Mouse (Mus musculus): ENCODE measurements at regions not wholly inside any gene's neighbourhood (a gene's known extent, or its start where the extent isn't known, plus 50 kb on each side); places are given as distances from the start of the nearest gene placed in this dataset.

- H3K9ac ChIP-seq (replicated peaks; ENCODE audit: low read length) = no peak overlapping the region
- WGBS = 30% methylated on average over 8 of the region's 8 CpGs
- H3K4me3 ChIP-seq (ENCODE audit: low read length) = no peak overlapping the region
- DNase-seq (ENCODE audit: low spot score) (peak; percentile 36), ATAC-seq (no peak)
- H3K36me3 ChIP-seq (ENCODE audit: insufficient read depth, low read length) = no peaks in the 10 kb centered on the region
- H3K4me2 ChIP-seq (ENCODE audit: low read depth, low read length) = no peak overlapping the region
- H3K27me3 ChIP-seq (ENCODE audit: insufficient read depth, low read length) = no peaks in the 10 kb centered on the region; the same call in 1 of the 2 replicates
- peak overlapping the region; percentile 38; the same call in 1 of the 2 replicates for H3K27ac ChIP-seq
- peaks cover 12% of the 10 kb centered on the region; the same call in 1 of the 2 replicates for H3K4me1 ChIP-seq (ENCODE audit: insufficient read depth, low read length)
- no peak for TF ChIP-seq CTCF (IDR thresholded peaks at IDR 0.05; ENCODE audit: low read depth)
- H3K9me3 ChIP-seq (ENCODE audit: low read length) = no peaks in the 10 kb centered on the region
These were observed 107.7 kb downstream of the Far1 start for GRCm38 (mm10) chr7:113621316-113621715.

GRCm38 (mm10) chr7:113621898-113622510 lies 108.4 kb downstream of the Far1 start:
- ATAC-seq (peak; percentile 72; the same call in 1 of the 2 replicates), DNase-seq (ENCODE audit: low spot score) (peak; percentile 55)
- H3K9ac ChIP-seq (replicated peaks; ENCODE audit: low read length) = no peak overlapping the region
- TF ChIP-seq CTCF (IDR thresholded peaks at IDR 0.05; ENCODE audit: low read depth) = no peak
- H3K27me3 ChIP-seq (ENCODE audit: insufficient read depth, low read length) = no peaks in the 10 kb centered on the region; the same call in 1 of the 2 replicates
- no peaks in the 10 kb centered on the region for H3K36me3 ChIP-seq (ENCODE audit: insufficient read depth, low read length)
- H3K27ac ChIP-seq = peak overlapping the region; percentile 38; the same call in 1 of the 2 replicates
- 33% methylated on average over 13 of the region's 13 CpGs for WGBS
- no peaks in the 10 kb centered on the region for H3K9me3 ChIP-seq (ENCODE audit: low read length)
- peaks cover 12% of the 10 kb centered on the region; the same call in 1 of the 2 replicates for H3K4me1 ChIP-seq (ENCODE audit: insufficient read depth, low read length)
- H3K4me3 ChIP-seq (ENCODE audit: low read length) = no peak overlapping the region
- H3K4me2 ChIP-seq (ENCODE audit: low read depth, low read length) = no peak overlapping the region

GRCm38 (mm10) chr7:113623296-113623695 lies 109.7 kb downstream of the Far1 start:
- Histone ChIP-seq H3K9ac (replicated peaks; ENCODE audit: low read length) (no peak overlapping the region), H3K4me2 (ENCODE audit: low read depth, low read length) (no peak overlapping the region), H3K4me1 (ENCODE audit: insufficient read depth, low read length) (peaks cover 12% of the 10 kb centered on the region; the same call in 1 of the 2 replicates), H3K9me3 (ENCODE audit: low read length) (no peaks in the 10 kb centered on the region), H3K27me3 (ENCODE audit: insufficient read depth, low read length) (no peaks in the 10 kb centered on the region; the same call in 1 of the 2 replicates), H3K4me3 (ENCODE audit: low read length) (no peak overlapping the region), H3K27ac (no peak overlapping the region), H3K36me3 (ENCODE audit: insufficient read depth, low read length) (no peaks in the 10 kb centered on the region)
- ATAC-seq (no peak), DNase-seq (ENCODE audit: low spot score) (no peak)
- 77% methylated on average over 4 of the region's 4 CpGs for WGBS
- no peak for TF ChIP-seq CTCF (IDR thresholded peaks at IDR 0.05; ENCODE audit: low read depth)

- TF ChIP-seq CTCF (IDR thresholded peaks at IDR 0.05; ENCODE audit: low read depth) = no peak
- no peak for DNase-seq (ENCODE audit: low spot score)
- 90% methylated on average over 6 of the region's 6 CpGs for WGBS
These were observed 110.3 kb downstream of the Far1 start for GRCm38 (mm10) chr7:113623962-113624361.

GRCm38 (mm10) chr7:113626734-113627133 lies 113.1 kb downstream of the Far1 start:
- TF ChIP-seq CTCF (IDR thresholded peaks at IDR 0.05; ENCODE audit: low read depth) = no peak
- no peak overlapping the region for H3K4me3 ChIP-seq (ENCODE audit: low read length)
- no peak overlapping the region for H3K9ac ChIP-seq (replicated peaks; ENCODE audit: low read length)
- DNase-seq (ENCODE audit: low spot score) (no peak), ATAC-seq (no peak)
- H3K4me2 ChIP-seq (ENCODE audit: low read depth, low read length) = no peak overlapping the region
- no peaks in the 10 kb centered on the region for H3K9me3 ChIP-seq (ENCODE audit: low read length)
- H3K27me3 ChIP-seq (ENCODE audit: insufficient read depth, low read length) = no peaks in the 10 kb centered on the region
- H3K4me1 ChIP-seq (ENCODE audit: insufficient read depth, low read length) = 0 out of 2 replicates have a peak, but pooled peaks cover 2% of the 10 kb centered on the region
- no peaks in the 10 kb centered on the region for H3K36me3 ChIP-seq (ENCODE audit: insufficient read depth, low read length)
- no peak overlapping the region for H3K27ac ChIP-seq

More at GRCm38 (mm10) chr7:113623962-113624361, 110.3 kb downstream of the Far1 start:
- Histone ChIP-seq H3K9ac (replicated peaks; ENCODE audit: low read length) (no peak overlapping the region), H3K36me3 (ENCODE audit: insufficient read depth, low read length) (no peaks in the 10 kb centered on the region), H3K4me2 (ENCODE audit: low read depth, low read length) (no peak overlapping the region), H3K4me1 (ENCODE audit: insufficient read depth, low read length) (peaks cover 12% of the 10 kb centered on the region; the same call in 1 of the 2 replicates), H3K9me3 (ENCODE audit: low read length) (no peaks in the 10 kb centered on the region), H3K4me3 (ENCODE audit: low read length) (no peak overlapping the region), H3K27me3 (ENCODE audit: insufficient read depth, low read length) (no peaks in the 10 kb centered on the region), H3K27ac (no peak overlapping the region)
- ATAC-seq = no peak

GRCm38 (mm10) chr7:113637011-113637600 lies 123.5 kb downstream of the Far1 start:
- no peaks in the 10 kb centered on the region for H3K9me3 ChIP-seq (ENCODE audit: low read length)
- H3K27ac ChIP-seq = no peak overlapping the region
- DNase-seq (ENCODE audit: low spot score) (no peak), ATAC-seq (no peak)
- H3K36me3 ChIP-seq (ENCODE audit: insufficient read depth, low read length) = no peaks in the 10 kb centered on the region
- WGBS = 82% methylated on average over 4 of the region's 4 CpGs
- no peak for TF ChIP-seq CTCF (IDR thresholded peaks at IDR 0.05; ENCODE audit: low read depth)
- H3K9ac ChIP-seq (replicated peaks; ENCODE audit: low read length) = no peak overlapping the region
- no peak overlapping the region for H3K4me2 ChIP-seq (ENCODE audit: low read depth, low read length)
- H3K4me3 ChIP-seq (ENCODE audit: low read length) = no peak overlapping the region
- H3K27me3 ChIP-seq (ENCODE audit: insufficient read depth, low read length) = no peaks in the 10 kb centered on the region
- no peaks in the 10 kb centered on the region for H3K4me1 ChIP-seq (ENCODE audit: insufficient read depth, low read length)

- ATAC-seq (no peak), DNase-seq (ENCODE audit: low spot score) (no peak)
- no peak for TF ChIP-seq CTCF (IDR thresholded peaks at IDR 0.05; ENCODE audit: low read depth)
- WGBS = 51% methylated on average over 6 of the region's 6 CpGs
- no peak overlapping the region for H3K27ac ChIP-seq
- no peak overlapping the region for H3K4me3 ChIP-seq (ENCODE audit: low read length)
- H3K36me3 ChIP-seq (ENCODE audit: insufficient read depth, low read length) = no peaks in the 10 kb centered on the region
- no peaks in the 10 kb centered on the region for H3K9me3 ChIP-seq (ENCODE audit: low read length)
- no peaks in the 10 kb centered on the region for H3K27me3 ChIP-seq (ENCODE audit: insufficient read depth, low read length)
- H3K4me1 ChIP-seq (ENCODE audit: insufficient read depth, low read length) = no peaks in the 10 kb centered on the region
- H3K9ac ChIP-seq (replicated peaks; ENCODE audit: low read length) = no peak overlapping the region
- no peak overlapping the region for H3K4me2 ChIP-seq (ENCODE audit: low read depth, low read length)
These were observed 124.5 kb downstream of the Far1 start for GRCm38 (mm10) chr7:113638098-113638497.

Data from hindbrain, postnatal 0 days (tissue).